Mouse (Mus musculus) E14TG2a.4 (cell line): ENCODE measurements around the gene Gng12.

ENCODE experiments used
- CTCF ChIP-seq: conservative IDR thresholded peaks from 2 replicates; pipeline ENCODE4 v1.5.1; 2014; ENCODE audit warnings: low read length
- NANOG ChIP-seq: IDR thresholded peaks from 2 replicates; pipeline ENCODE4 v1.6.1; 2014; ENCODE audit warnings: borderline replicate concordance, low read length, mixed read lengths
- POU5F1 ChIP-seq: IDR thresholded peaks from 2 replicates; pipeline ENCODE4 v1.6.1; 2014; ENCODE audit warnings: low read length, borderline replicate concordance

DNA sequence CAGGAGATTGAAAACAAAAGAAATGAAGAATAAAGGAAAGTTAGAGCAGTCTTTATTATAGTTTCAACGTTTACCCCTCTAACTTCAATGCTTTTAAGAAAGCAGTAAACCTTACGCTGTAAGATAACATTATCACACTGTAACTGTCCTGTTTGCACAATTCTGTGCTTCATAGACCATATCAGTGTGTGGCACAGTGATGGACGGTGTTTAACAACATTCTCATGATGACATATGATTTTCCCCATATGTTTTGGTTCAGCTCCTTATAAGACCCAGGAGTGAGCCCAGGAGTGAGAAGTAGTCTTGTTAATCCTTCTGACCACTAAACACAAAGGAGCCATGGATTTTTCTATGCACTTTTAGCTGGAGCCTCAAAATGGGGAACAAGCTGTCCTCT lies 150.7 kb downstream of the Gng12 start:
- no peak for TF ChIP-seq CTCF
- TF ChIP-seq NANOG: no peak
- TF ChIP-seq POU5F1: no peak
